Mouse (Mus musculus) limb, embryonic 14.5 days (tissue): ENCODE data around the gene Prdm15. TPM values are rescaled to one million over a fixed set of nuclear protein-coding genes. Genes with fewer than 3 reads are reported as not detected.

ENCODE experiments used
- ATAC-seq: fragments of 200-750 bp; cut with Nextera tagmentation; 2 replicates; pipeline ENCODE4 v1.8.0; 2017; ENCODE audit warnings: low read depth, moderate number of reproducible peaks, moderate TSS enrichment; ENCODE audit not compliant: low FRiP score
- DNase-seq: peaks from one replicate; pipeline ENCODE4 v3.0.0-alpha.2; 2015; ENCODE audit warnings: low spot score
- H3K27ac ChIP-seq: fragments of 300-500 bp; sonication (generic); replicated peaks from 2 replicates; pipeline ENCODE4 v1.5.1; 2014; ENCODE audit warnings: low read depth, mild to moderate bottlenecking, low read length, moderate library complexity, mixed read lengths
- H3K27me3 ChIP-seq: fragments of 300-500 bp; sonication (generic); 2 replicates; pipeline ENCODE4 v1.6.1; 2014; ENCODE audit warnings: low read length, mixed read lengths; ENCODE audit not compliant: control insufficient read depth, insufficient read depth
- H3K36me3 ChIP-seq: fragments of 300-500 bp; sonication (generic); 2 replicates; pipeline ENCODE4 v1.6.1; 2014; ENCODE audit warnings: mild to moderate bottlenecking, low read length, moderate library complexity, mixed read lengths; ENCODE audit not compliant: control insufficient read depth, insufficient read depth
- H3K4me1 ChIP-seq: fragments of 300-500 bp; sonication (generic); 2 replicates; pipeline ENCODE4 v1.6.1; 2014; ENCODE audit warnings: antibody characterized with exemption, low read length, mixed read lengths; ENCODE audit not compliant: control insufficient read depth, insufficient read depth
- H3K4me2 ChIP-seq: fragments of 300-500 bp; sonication (generic); replicated peaks from 2 replicates; pipeline ENCODE4 v1.6.1; 2014; ENCODE audit warnings: low read depth, mild to moderate bottlenecking, low read length, moderate library complexity; ENCODE audit not compliant: severe bottlenecking
- H3K4me3 ChIP-seq: fragments of 300-500 bp; sonication (generic); replicated peaks from 2 replicates; pipeline ENCODE4 v1.5.1; 2014; ENCODE audit warnings: low read length
- H3K9ac ChIP-seq: fragments of 300-500 bp; sonication (generic); 2 replicates; pipeline ENCODE4 v1.6.1; 2014; ENCODE audit warnings: mild to moderate bottlenecking, low read depth, low read length, moderate library complexity; ENCODE audit not compliant: severe bottlenecking
- H3K9me3 ChIP-seq: fragments of 300-500 bp; sonication (generic); 2 replicates; pipeline ENCODE4 v1.6.1; 2016; ENCODE audit warnings: low read length; ENCODE audit not compliant: control insufficient read depth
- POLR2A ChIP-seq: fragments of 200-500 bp; IDR thresholded peaks from 2 replicates; pipeline ENCODE4 v1.8.0; 2012; ENCODE audit warnings: inconsistent platforms, mild to moderate bottlenecking, moderate library complexity, borderline replicate concordance; ENCODE audit not compliant: insufficient read depth, insufficient read length; ENCODE audit errors: extremely low read depth
- WGBS: fragments of 180-500 bp; shearing (Covaris S2); extraction: QIAGEN DNeasy Blood & Tissue Kit; methylation state at CpG from one replicate; pipeline ENCODE4 v1.1.7; 2014; 5-methylcytosine and 5-hydroxymethylcytosine counted together
- polyA plus RNA-seq, 2 experiments: library from polyadenylated mRNA; depleted of rRNA in 1 of 2; stranded (reverse) in 1 of 2; unstranded in 1 of 2; fragments of >200 nt; fragmentation: Nextera tagmentation in 1 of 2; extraction: Ambion mirVana in 1 of 2; gene quantifications; 2 replicates each; pipeline versions ENCODE4 v1.2.1 to v1.2.3; 2012 to 2014

The Prdm15 gene
- polyA plus RNA-seq, 2 experiments, result 9.7 to 19.5 TPM

- WGBS, result 76% methylated on average over 7 of the region's 7 CpGs
- no peak overlapping the region for H3K4me2 ChIP-seq
- no peak overlapping the region for H3K9ac ChIP-seq
- peak; percentile 77 for DNase-seq
- no peak for ATAC-seq
- no peak for TF ChIP-seq POLR2A
- no peaks in the 10 kb centered on the region for H3K9me3 ChIP-seq
- no peaks in the 10 kb centered on the region for H3K4me1 ChIP-seq
- H3K27ac ChIP-seq, result no peak overlapping the region
- no peak overlapping the region for H3K4me3 ChIP-seq
- H3K36me3 ChIP-seq, result peaks cover 81% of the 10 kb centered on the region
- no peaks in the 10 kb centered on the region for H3K27me3 ChIP-seq
These were observed 46.7 kb downstream of the Prdm15 start for GRCm38 (mm10) chr16:97804680-97805547.

- peaks cover 78% of the 10 kb centered on the region for H3K36me3 ChIP-seq
- H3K4me1 ChIP-seq, result no peaks in the 10 kb centered on the region
- DNase-seq, result no peak
- no peak overlapping the region for H3K4me2 ChIP-seq
- no peak overlapping the region for H3K4me3 ChIP-seq
- 97% methylated on average over 7 of the region's 7 CpGs for WGBS
- no peak overlapping the region for H3K9ac ChIP-seq
- H3K27me3 ChIP-seq, result no peaks in the 10 kb centered on the region
- H3K27ac ChIP-seq, result no peak overlapping the region
- ATAC-seq, result no peak
- TF ChIP-seq POLR2A, result no peak
- no peaks in the 10 kb centered on the region for H3K9me3 ChIP-seq
These were observed 53.4 kb downstream of the Prdm15 start for GRCm38 (mm10) chr16:97797950-97798869.

- Histone ChIP-seq H3K4me1 (no peaks in the 10 kb centered on the region), H3K4me3 (no peak overlapping the region), H3K27ac (no peak overlapping the region), H3K27me3 (no peaks in the 10 kb centered on the region), H3K9ac (no peak overlapping the region), H3K4me2 (no peak overlapping the region), H3K36me3 (peaks cover 75% of the 10 kb centered on the region), H3K9me3 (no peaks in the 10 kb centered on the region)
- DNase-seq, result no peak
- 92% methylated on average over 3 of the region's 3 CpGs for WGBS
- no peak for TF ChIP-seq POLR2A
- no peak for ATAC-seq
These were observed 54.4 kb downstream of the Prdm15 start for GRCm38 (mm10) chr16:97797212-97797611.

- 95% methylated on average over 6 of the region's 6 CpGs for WGBS
- ATAC-seq (no peak), DNase-seq (no peak)
- Histone ChIP-seq H3K36me3 (peaks cover 60% of the 10 kb centered on the region), H3K27ac (no peak overlapping the region), H3K4me1 (no peaks in the 10 kb centered on the region), H3K4me2 (no peak overlapping the region), H3K9ac (no peak overlapping the region), H3K4me3 (no peak overlapping the region), H3K9me3 (no peaks in the 10 kb centered on the region), H3K27me3 (no peaks in the 10 kb centered on the region)
- no peak for TF ChIP-seq POLR2A
These were observed 57.4 kb downstream of the Prdm15 start for GRCm38 (mm10) chr16:97794256-97794655.

- DNase-seq (no peak), ATAC-seq (no peak)
- H3K36me3 ChIP-seq, result no peaks in the 10 kb centered on the region
- no peak overlapping the region for H3K4me3 ChIP-seq
- no peak for TF ChIP-seq POLR2A
- H3K9me3 ChIP-seq, result no peaks in the 10 kb centered on the region
- no peak overlapping the region for H3K27ac ChIP-seq
- WGBS, result 67% methylated on average over 5 of the region's 5 CpGs
- no peaks in the 10 kb centered on the region for H3K27me3 ChIP-seq
- H3K9ac ChIP-seq, result no peak overlapping the region
- H3K4me1 ChIP-seq, result no peaks in the 10 kb centered on the region
- H3K4me2 ChIP-seq, result no peak overlapping the region
These were observed 68.6 kb downstream of the Prdm15 start for GRCm38 (mm10) chr16:97783057-97783456.
